Comparison of ENCODE assay signal across 10 mouse cellular contexts in genomic region chr2:59346443-59346842, GRCm38 (mm10).
DNase-seq lines count a peak whose midpoint lies in the region; TF ChIP-seq lines count a peak whose summit lies in the region.
"Had no signal": no experiment of that assay in that cellular context is flagged by ENCODE, and none has a peak within 500 bp of the region (broad histone marks: within the 10 kb centered on the region; RNA-seq: fewer than 3 reads in every experiment).

No protein-coding gene starts in this region.

- TF ChIP-seq CTCF in layer of hippocampus, adult 2 months (conservative IDR thresholded peaks at IDR 0.05): no peak

- H3K27ac ChIP-seq in layer of hippocampus, adult 2 months: peak overlapping the region; percentile 77
- H3K27ac ChIP-seq: embryonic facial prominence, embryonic 15.5 days; neural tube, embryonic 12.5 days had no signal

- DNase-seq in gastrocnemius, postnatal 25 days: peak; percentile 19
- DNase-seq in gastrocnemius, postnatal 36 days: no peak
- DNase-seq in ES-CJ7 (ENCODE audit: low read depth, low spot score): peak; percentile 20
- peak; percentile 52 for DNase-seq in cerebellum, adult 8-10 months
- peak; percentile 60 to 67 for DNase-seq in layer of hippocampus, adult 2 months (ENCODE audit: low spot score in 2 of 2)
- no peak for DNase-seq in testis, postnatal 14 days (ENCODE audit: low spot score)
- no peak for DNase-seq in embryo, embryonic 10.5 days (ENCODE audit: low spot score)
- no peak for DNase-seq in natural killer cell, adult 2 months (ENCODE audit: low spot score in 2 of 2)

- no peak overlapping the region for H3K4me3 ChIP-seq in layer of hippocampus, adult 2 months
- H3K4me3 ChIP-seq: embryonic facial prominence, embryonic 15.5 days; neural tube, embryonic 12.5 days had no signal

- intact Hi-C loops in gastrocnemius, postnatal 36 days (cut with DNase I): no loop called here

Comparison
In these comparisons a context has a peak if more than half of its experiments do, and no peak if none do; other contexts are left out.
1. DNase-seq: peak in gastrocnemius, postnatal 25 days (single experiment), ES-CJ7 (single experiment), cerebellum, adult 8-10 months (single experiment) and layer of hippocampus, adult 2 months (2 of 2); none in gastrocnemius, postnatal 36 days (0 of 2), testis, postnatal 14 days (single experiment), embryo, embryonic 10.5 days (single experiment) and natural killer cell, adult 2 months (0 of 2).